Mouse (Mus musculus): ENCODE results near the gene 1110008P14Rik.

Gene 1110008P14Rik

DNA sequence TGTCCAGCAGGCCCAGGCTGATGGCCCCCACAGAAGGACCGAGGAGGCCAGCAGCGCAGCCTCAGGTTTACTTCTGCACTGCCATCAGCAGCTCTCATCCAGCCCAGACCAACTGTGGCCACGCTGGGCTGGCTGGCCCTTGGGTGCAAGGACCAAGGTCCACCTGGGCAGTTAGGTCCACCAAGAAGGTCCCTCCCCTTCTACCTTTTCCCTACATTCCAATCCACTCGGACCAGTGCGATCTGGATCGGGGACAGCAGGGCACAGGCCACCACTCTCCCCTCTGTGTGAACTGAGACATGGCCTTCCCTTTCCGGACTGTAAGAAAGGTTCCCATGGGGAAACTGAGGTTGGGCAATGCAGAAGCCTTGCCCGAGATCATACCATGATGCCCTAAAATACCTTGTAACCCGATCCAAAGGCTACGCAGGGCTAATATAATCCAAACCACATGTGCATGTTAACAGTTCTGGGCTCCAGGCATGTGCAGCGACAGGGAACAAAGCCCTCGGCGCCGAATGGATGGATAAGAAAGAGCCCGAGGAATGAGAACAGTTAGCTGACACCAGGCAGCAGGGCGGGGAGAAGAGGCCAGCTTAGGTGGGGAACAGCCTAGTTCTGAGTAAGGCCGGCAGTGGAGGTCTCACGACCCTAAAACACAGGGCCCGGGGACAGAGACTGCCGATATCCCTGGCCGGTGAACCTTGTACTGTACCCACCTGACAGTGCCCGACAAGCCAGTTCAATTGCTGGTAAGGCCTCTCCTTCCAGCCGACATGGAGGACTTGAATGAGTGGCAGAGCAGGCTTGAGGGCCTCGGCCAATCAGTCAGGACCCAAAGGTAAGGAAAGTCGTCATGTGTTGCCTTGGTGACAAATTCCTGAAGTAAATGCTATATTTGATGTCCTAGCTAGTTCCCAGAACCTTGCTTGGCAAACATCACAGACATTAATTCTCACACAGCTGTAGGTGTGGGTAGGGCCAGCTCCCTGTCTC lies 27.0 kb upstream of the 1110008P14Rik start:
- no peak for DNase-seq (ENCODE audit: low spot score)

DNA sequence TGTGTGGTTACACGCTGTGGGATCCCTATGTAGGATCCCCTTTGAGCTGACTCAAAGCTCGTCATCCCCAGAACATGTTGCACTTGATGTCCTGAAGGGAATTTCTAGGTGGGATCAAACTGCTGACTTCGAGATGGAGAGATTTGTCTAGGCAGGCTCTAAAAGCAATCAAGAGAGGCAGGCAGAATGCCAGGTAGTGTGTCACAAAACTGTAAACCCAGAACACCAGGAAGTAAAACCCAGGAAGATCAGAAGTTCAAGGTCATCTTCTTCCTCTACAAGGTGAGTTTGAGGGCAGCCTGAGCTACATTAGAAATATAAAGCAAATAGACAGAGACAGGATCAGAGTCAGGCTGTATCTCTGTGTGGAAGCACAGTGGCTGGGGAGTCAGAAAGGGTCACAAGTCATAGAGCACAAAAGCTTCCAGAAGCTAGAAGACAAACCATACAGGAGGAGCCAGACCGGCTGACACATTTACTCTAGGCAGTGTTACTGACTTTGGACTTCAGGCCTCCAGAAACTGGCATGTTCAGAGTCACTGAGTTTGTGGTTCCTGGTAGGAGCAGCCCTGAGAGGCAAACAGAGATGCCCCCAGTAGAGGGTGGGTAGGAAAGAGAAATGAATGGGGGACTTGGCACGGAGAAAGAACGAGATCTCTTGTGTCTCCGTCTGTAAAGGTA lies 25.5 kb upstream of the 1110008P14Rik start:
- DNase-seq (ENCODE audit: low spot score): no peak

DNA sequence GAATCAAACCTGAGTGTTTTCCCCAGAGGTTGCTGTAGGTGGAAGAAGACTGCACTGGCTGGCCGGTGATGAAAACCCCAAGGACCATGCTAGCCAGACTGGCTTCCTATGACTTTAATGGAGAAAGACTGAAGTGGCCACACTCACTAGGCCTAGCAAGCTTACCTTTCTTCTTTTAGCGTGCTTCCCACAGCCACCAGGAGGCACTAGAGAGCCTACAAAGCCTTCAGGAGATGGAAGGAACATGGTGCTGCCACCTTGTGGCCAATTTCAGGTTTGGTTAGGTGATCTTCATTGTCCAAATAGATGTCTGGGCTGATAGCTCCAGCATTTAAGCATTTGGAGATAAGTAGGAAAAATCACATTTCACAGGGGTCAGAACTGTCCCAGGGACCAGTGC lies 22.9 kb upstream of the 1110008P14Rik start:
- DNase-seq (ENCODE audit: low spot score): peak; percentile 100

GRCm38 (mm10) chr2:32396695-32397094 lies 15.0 kb upstream of the 1110008P14Rik start:
- no peak for DNase-seq (ENCODE audit: low spot score)

GRCm38 (mm10) chr2:32395946-32396621 lies 14.3 kb upstream of the 1110008P14Rik start:
- DNase-seq (ENCODE audit: low spot score): peak; percentile 91

DNA sequence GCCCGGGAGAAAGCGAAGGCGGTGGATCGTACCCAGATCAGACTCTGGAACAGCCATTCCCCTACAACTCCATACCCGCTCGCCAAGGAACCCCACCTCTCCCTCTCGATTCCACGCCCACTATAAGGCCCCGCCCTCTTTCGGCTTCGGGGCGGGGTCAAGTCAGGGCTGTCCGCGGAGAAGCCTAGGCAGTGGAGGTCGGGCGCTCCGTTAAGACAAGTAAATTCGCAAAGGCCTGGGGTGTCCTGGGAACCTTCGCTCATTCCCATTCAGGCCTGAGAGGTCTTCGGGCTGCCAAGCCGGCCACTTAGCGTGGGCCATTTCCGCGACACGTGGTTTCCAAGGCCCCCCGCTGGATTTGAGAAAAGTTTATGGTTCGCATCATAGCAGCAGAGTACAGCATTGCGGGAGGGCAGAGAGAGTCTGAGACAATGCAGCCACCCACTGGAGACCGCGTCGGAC lies 13.8 kb upstream of the 1110008P14Rik start, which contains the start of gene Ptges2:
TSS of gene Ptges2 (plus strand) at position 413 of the 462 bp plus-strand sequence.
- peak; percentile 92 for DNase-seq (ENCODE audit: low spot score)

DNA sequence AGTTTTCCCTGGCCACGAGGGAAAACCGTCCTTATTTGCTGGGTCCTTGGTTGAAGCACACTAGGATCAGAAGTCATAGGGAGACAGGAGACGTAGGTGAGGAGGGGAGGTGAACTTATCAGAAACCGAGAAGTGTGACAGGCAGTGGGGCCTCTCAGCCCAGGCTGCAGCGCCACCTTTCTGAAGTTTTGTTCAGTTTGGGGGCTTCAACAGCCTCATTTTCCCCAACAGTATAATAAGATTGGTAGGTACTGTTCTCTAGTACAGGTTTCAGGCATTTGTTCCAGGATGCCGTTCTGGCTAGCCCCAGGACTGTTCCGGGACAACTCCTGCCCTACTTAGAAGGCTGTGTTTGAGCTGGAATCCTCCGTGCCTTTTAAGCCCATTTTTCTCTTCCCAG lies 13.2 kb upstream of the 1110008P14Rik start:
- peak; percentile 55 for DNase-seq (ENCODE audit: low spot score)

- DNase-seq (ENCODE audit: low spot score): no peak
Observed at GRCm38 (mm10) chr2:32392063-32392462, 10.3 kb upstream of the 1110008P14Rik start.

- DNase-seq (ENCODE audit: low spot score): no peak
Observed at GRCm38 (mm10) chr2:32390871-32391270, 9.1 kb upstream of the 1110008P14Rik start.

DNA sequence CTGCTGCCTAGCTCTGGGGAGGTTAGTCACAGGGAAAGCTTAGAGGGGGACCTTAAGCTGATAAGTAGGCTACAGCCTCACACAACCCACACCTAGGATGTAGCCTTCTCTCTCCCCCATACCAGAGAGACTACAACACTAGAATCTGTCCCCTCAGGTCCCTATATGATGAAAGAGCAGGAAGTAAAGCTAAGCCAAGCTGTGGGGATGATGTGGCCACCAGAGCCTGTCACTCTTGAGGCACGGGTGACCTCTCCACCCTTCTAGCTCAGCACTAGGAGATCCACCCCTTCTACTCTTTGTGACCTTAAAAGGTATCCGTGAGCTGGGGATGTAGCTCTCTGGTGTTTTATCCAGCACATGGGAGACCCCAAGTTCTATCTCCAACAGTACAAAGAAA lies 7.4 kb upstream of the 1110008P14Rik start:
- DNase-seq (ENCODE audit: low spot score): no peak

DNA sequence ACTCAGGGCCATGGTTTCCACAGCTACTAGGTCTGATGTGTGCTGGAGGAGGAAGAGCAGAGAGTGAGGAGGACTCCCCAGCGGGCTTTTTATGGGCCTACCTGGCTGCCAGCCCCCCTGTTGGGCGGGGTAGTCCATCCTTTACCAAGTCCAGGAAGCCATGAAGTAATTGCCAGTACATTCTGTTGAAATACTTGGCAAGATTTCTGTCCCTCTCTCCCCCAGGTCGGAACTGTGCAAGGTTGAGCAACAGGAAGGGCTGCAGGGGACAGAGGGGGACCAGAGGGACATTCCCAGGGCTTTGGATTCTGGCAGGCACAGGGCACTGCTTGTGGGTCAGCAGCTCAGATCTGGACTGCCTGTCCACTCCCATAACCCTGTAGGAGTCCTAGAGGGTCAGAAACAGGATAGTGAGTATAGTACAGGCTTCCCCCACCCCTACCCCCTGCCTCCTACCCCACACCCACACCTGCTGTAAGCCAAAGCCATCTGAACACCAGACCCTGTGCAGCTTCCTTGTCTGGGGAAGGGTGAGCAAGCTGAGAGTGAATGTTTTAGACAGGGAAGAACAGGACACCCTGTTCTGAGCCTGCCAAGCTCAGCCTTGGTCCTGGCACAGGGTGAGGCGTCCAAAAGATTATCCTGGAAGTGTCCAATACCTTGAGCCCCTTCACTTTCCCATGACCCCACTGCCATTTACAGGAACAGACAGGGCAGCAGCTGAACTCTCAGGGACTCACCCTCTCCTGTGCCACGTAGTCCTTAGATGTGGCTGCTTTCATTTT lies 6.2 kb upstream of the 1110008P14Rik start, which contains the start of gene Lcn2:
TSS of gene Lcn2 (minus strand) at position 547 of the 785 bp plus-strand sequence.
- DNase-seq (ENCODE audit: low spot score): no peak

- no peak for DNase-seq (ENCODE audit: low spot score)
Observed at GRCm38 (mm10) chr2:32382689-32383088, 951 bp upstream of the 1110008P14Rik start.

DNA sequence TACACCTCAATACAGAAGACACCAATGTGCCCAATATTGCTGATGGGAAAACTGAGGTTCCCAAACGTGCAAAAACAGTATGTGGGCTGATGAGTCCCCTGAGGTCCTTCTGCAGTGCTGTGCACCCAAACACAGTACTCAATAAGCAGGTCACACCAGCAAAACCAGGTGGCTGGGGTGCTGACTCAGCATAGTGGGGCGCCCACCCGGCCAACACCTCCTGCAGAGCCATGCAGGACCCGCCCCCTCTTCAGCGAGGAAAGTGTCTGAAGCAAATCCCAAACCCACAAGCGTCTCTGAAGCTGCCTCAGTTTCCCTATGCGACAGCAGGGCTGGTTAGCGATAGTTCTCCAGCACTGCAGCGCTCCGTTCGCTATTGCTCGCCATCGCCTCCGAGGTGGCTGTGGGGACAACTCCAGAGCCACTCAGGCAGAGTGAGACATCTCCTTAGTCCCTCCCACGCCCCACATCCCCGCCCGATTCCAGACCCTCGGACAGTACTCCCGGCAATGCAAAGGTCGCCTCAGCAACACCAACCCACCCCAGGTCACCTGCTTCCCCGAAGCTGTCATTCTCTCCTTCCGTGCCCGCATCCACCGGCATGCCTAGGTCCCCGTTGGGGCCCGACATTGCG lies 480 bp downstream of the 1110008P14Rik start:
- peak; percentile 52 for DNase-seq (ENCODE audit: low spot score)

GRCm38 (mm10) chr2:32380001-32380500 lies 1.7 kb downstream of the 1110008P14Rik start:
- DNase-seq (ENCODE audit: low spot score): no peak

- no peak for DNase-seq (ENCODE audit: low spot score)
Observed at GRCm38 (mm10) chr2:32376963-32377362, 4.8 kb downstream of the 1110008P14Rik start.

GRCm38 (mm10) chr2:32375317-32375940 lies 6.3 kb downstream of the 1110008P14Rik start:
- DNase-seq (ENCODE audit: low spot score): no peak

DNA sequence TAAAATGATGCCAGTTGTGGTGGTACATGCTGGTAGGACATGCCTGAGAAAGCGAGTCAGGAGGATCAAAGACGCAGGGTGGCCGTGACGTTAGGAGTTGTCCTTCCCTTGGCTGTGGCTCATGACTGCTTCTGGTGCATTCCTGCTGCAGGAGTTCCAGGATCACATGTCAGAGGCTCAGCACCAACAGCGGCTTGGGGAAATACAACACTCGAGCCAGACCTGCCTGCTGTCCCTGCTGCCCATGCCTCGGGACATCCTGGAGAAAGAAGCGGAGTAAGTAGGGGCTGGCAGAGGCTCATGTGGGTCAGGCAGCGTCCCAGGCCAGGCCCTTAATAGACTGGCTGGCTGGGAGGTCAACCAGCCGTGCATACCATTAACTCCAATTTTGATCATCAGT lies 7.5 kb downstream of the 1110008P14Rik start:
- DNase-seq (ENCODE audit: low spot score): no peak

DNA sequence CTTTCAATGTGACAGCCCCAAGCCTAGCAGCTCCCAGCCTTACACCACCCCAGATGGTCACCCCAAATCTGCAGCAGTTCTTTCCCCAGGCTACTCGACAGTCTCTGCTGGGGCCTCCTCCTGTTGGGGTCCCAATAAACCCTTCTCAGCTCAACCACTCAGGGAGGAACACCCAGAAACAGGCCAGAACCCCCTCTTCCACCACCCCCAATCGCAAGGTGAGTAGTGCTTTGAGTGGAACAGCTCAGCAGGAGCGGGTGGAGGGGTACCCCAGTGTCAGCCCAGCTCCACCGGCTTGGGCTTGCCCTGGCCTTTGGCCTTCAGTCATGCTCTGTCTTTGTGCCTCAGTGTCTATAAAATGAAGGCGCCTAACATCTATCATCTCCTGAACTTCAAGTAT lies 14.4 kb downstream of the 1110008P14Rik start:
- DNase-seq (ENCODE audit: low spot score): no peak

- no peak for DNase-seq (ENCODE audit: low spot score)
Observed at GRCm38 (mm10) chr2:32364121-32364520, 17.6 kb downstream of the 1110008P14Rik start.

Data from retina, embryonic 14.5 days (tissue).